Mouse (Mus musculus) G1E (cell line): Measurements from ENCODE around the gene Cep70.

ENCODE experiments used
- CTCF ChIP-seq: IDR thresholded peaks from 2 replicates; pipeline ENCODE4 v1.5.1; 2012; ENCODE audit warnings: low read depth, low read length, inconsistent platforms, mixed read lengths
- GATA1 ChIP-seq: IDR thresholded peaks from 2 replicates; pipeline ENCODE4 v1.6.1; 2012; ENCODE audit warnings: borderline replicate concordance, low read length, inconsistent platforms, mixed read lengths

- TF ChIP-seq CTCF (no peak), GATA1 (no peak)
These were observed 63.1 kb downstream of the Cep70 start for GRCm38 (mm10) chr9:99306226-99306625.
